Mouse (Mus musculus) adrenal gland, postnatal 4 days (tissue): ENCODE measurements around the gene Gp9. TPM values are rescaled to one million over a fixed set of nuclear protein-coding genes. Genes with fewer than 3 reads are reported as not detected.

Experiments used
- DNase-seq, 2 experiments: peaks; one replicate each; pipeline ENCODE4 v3.0.0; 2021 to 2022; ENCODE audit warnings: low spot score in 2 of 2, mixed read lengths in 2 of 2
- total RNA-seq, 2 experiments: library from RNA; stranded (reverse); gene quantifications; 2 replicates each; pipeline ENCODE4 v1.2.3; 2021

The Gp9 gene
- total RNA-seq, 2 experiments from 2014 or later: 1.0 to 1.1 TPM

DNA sequence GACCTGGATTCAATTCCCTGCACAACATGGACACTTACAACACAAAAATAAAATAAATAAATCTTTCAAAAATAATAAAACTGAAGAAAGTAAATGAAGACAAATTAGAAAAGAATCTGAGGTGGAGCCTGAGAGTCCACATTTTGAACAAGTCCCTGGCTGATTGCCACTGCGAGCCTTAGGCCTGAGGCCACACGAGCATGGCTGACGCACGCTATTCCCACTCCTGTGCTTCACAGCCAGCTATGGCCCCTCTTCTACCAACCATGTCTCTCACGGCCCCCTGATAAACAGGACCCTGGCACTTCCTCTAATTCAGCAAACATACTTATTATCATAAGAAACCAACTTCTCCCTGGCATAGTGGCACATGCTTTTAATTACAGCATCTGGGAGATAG lies 8.7 kb downstream of the Gp9 start:
- DNase-seq: no peak

DNA sequence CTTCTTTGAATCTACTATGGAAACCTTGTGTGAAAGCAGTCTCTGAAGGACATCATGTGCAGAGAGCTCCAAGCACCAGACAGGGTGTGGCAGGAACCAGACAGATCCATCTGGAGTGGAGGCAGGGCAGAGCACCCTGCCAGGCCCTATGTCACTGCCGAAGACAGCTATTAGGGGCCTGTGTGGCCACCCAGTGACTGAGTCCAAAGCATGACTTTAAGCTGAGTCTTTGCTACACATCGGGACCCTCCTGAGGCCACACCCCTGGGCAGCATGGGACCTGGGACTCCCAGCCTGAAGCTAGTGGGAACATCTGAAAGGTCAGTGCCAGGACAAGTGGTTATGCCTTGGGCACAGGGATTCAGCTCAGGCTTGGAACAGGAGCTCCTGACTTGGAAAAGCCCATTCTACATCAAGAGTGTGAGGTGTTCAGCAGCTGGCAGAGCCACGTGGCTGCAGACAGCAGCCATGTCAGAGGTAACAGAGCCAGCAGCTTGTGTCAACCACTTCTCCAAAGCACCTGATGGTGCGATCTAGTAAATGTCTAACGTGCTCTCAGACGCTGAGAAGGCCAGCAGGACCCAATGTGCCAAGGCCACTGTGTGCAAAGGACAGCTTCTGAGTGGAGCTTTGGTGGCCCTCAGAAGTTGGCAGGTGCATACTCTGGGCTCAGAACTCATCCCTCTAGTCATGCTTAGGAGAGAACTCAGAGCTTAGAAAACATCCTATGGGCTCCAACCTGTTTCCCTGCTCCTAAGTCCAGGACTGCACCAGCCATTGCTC lies 9.4 kb downstream of the Gp9 start:
- DNase-seq: no peak

DNA sequence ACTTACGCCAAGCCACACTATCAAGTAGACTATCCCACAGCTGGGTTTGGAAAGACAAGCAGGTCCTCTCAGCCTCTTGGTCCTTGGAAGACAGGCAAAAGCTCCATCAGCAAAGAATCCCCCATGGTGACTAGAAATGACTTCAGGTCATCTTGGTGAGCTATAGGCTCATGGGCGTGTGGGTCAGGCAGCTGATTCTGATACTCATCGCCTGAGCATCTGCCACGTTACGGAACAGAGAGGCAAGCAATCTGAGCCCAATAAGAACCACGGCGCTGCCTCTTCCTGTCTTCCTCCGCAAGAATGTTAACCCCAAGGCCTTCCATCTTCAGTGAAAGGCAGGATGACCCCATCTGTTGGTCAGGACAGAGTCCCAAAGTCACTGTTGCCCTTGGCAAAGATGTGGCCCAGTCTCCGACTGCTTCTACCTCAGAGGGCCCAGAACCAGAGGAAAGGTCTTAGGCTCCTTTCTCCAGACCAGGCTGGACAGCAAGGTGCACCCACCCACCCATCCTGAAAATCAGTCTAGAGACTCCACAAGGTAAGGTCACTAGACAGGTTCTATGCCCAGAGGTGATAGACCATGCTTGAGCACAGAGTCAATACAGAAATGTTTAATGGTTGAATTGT lies 10.5 kb downstream of the Gp9 start:
- DNase-seq: no peak

DNA sequence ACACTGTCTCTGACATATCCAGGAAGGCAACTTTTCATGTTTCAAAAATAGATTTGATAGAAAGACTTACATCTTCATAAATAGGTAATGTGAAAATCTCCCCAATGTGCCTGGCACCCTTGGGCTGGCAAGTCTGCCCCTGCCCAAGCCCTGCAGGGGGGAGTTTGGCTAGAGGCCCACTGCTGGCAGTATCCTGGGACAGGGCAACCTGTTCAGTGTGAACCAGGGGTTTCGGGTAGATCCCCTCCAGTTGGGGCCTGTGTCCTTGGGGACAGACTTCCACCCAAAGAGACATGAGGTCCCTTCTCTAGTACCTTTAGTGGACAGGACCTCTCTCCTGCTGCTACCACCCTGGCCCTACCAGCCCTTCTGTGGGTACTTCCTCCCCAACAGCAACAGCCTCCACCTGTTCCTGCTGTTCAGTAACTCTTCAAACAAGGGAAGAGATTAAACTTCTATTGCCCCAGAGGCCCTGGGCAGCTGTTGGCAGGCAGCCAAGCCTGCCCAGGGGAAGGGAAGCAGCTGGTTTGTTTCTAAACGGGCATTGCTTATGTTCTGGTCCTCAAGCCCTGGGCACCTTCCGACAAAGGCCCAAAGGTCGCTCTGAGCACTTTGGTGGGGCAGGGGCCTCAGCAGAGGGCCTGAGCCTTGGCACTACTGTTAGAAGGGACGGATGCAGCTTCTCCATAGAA lies 11.2 kb downstream of the Gp9 start:
- DNase-seq: peak in 1 of 2 experiments; percentile 40

DNA sequence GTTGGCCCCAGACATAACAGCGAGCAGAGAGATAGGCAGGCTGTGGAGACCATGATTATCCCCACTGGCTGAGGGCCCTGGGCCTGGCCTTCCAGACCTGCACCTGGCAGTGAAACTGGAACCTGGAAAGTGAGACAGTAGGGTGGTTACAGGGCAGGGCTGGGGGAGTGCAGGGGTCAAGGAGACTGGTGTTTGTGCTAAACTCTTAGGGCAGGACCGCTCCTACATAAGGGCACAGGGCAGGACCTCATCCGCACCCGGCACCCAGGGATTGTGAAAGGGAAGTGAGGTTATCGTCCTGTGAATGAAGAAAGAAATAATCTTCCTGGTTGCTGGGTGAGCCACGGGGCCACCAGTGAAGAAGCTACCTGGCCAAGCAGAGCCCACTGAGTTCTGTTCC lies 11.9 kb downstream of the Gp9 start:
- no peak for DNase-seq

DNA sequence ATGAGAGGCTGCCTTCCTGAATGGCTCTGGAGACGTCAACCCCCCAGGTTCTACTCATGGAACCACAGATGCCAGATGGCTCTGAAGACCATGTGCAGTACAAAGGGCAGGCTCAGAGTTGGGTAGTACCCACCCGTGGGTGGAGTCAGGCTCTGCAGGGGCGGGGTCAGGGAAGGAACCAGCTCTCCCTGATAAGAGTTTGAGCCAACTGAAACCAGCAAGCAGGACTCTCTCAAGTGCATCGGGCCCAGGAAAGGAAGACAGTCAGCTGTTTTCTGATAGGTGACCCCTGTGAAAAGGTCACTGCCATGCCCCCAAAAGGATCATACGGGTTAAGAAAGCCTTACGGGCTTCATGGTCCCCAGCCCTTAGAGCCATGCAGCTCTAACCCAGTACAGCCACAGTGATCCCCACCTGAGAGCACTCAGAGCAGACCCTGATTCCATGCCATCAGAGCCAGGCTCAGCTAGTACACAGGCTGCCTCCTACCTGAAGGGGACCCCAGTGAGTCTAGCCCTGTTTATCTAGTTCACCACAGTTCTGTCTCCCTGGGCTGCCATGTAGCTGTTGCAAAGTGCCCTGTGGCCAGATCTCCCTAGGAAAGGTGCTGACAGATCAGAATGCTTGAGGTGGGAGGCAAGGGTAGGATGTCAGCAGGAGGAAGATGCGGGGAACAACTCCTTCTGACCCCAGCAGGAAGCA lies 13.1 kb downstream of the Gp9 start:
- DNase-seq: no peak

DNA sequence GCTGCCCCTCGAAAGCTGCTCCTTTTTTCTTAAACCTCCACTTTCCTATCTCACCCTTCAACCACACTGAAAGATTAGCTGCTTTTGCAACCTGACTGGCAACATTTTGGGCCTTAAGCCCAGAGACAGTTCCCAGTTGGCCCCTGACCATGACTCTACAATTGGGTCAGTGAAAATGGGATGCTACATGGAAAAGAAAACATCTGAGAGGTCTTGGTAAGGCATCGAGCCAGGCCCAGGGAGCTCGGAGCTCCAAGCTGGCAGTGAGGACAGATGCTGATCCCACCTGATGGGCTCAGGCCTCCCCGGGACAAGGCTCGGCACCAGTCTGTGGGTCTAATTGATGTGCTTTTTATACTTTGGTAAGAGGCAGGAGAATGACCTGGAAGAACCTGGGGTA lies 14.0 kb downstream of the Gp9 start:
- no peak for DNase-seq

DNA sequence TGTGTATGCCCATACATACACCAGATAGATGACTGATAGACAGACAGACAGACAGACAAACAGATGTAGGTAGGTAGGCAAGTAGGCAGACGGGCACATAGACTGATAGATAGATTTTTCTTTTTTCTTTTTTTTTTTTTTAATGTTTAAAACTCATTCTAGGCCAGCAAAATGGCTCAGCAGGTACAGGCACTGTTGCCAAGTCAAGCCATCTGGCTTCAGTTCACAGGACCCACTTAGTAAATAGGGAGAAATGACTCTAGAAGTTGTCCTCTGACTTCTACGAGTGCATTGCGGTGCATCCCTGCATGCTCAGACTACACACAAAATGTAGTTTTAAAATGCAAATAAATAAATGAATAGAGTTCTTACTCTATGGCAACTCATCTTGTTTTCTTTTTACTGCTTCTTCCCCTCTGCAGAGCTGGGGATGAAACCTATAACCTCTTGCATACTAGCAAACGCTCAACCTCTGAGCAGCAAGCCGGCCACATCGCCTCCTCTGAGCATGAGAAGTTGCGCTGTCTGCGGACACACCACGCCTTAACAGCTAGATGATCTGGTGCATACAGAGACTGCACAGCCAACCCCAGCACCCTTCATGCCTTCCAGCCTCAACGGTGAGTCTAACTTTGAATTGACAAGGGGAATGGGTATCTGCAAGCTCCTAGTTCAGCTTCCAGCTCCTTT lies 16.1 kb downstream of the Gp9 start:
- no peak for DNase-seq

DNA sequence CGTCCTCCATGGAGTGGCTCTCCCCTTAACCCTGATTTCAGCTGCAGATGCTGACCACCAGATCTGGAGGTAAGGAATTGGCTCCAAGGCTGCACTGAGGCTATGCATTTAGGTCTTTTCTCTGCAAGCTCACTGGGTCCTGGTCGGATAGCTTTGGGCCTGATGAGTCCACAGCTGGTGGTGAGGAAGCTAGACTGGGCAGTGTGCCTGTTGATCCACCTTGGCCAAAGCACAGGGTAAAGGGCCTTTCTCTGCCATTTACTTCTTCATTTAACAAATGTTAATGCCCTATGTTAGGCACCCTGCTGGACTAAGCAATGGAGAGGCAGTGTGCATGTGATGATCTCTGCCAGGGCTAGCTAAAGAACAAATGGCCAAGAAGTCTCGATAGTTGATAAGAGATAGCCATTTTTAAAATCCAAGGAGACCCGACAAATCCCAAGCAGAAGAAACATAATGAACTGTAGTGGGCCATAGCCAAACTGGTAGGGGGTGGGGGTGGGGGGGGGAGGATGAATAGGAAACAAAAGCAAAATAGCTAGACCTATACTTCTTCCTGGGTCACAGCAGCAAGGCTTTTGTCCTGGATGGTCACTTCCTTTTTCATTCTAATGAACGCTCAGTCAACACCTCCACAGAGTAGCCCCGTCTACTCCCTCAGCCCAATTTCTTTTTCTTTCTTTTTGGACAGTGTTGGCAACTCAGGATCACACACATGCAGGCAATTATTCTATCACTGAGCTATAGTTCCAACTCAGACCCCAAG lies 17.7 kb downstream of the Gp9 start:
- DNase-seq: no peak

DNA sequence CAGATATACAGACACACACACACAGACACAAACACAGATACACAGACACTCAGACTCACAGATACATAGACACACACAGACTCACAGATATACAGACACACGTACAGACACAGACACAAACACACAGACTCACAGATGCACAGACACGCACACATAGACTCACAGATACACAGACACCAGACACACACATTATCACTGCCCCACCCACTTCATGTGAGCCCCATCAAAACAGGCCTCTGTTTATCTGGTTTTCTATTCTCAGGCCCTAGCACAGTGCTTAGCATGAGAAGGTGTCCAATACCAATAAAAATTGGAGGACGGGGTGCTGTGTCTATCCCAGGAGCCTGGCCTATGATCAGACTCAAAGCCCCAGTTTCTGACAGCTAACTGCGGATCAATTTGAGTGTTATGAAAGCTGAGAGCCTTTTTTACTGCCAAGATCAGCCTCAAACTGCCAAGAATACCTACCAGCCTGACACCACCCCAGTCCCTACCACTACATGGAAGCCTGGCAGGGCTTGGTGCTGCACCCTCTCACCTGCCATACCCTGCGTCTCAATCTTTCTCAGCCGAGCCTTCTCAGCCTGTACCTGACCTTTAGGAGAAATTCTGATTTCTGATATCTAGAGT lies 18.5 kb downstream of the Gp9 start:
- DNase-seq: no peak

DNA sequence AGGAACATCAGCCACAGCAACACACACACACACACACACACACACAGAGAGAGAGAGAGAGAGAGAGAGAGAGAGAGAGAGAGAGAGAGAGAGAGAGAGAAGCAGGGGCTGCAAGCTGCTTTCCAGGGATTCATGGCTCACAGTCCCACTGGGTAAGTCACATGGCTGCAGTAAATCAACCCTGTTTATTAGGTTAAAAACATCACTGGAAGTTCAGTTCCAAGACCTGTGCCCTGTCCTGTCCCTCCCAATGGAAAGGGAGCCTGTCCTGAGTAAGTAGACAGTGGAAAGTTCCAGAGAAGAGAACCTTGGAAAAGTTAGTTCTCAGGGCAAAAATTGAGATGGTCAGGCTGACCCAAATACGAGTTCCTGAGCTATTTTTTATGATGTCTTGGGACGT lies 19.4 kb downstream of the Gp9 start:
- no peak for DNase-seq

DNA sequence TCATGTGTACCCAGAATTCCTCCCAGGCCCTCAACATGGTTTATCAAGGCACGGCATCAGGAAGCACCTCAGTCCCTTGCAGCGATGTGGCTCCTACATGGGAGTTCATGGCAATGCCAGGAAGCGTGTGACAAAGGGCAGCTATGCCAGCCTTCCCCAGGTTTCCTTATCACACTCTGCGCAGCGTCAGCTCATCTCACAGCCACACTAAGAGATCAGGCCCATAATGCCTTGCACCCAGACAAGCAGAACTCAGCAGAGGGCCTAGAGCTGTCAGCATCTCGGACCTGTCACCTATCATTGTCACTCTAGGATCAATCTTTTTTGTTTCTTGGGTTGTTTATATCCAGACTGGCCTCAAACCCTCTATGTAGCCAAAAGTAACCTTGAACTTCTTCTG lies 21.7 kb downstream of the Gp9 start:
- no peak for DNase-seq

DNA sequence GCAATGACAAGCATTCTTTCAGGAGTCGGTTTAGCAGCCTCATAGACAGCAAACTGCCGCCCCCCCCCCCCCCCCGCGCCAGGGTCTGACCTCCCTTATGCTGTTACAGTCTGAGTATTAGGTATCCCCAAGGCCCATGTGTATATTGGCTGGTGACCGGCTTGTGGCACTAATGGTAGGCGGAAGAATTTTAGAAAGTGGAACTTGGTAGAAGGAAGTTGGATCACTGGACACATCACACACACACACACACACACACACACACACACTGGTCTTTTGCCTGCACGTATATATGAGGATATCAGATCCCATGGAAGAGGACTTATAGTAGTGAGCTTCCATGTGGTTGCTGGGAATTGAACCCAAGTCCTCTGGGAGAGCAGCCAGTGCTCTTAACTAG lies 24.6 kb downstream of the Gp9 start:
- DNase-seq: no peak

DNA sequence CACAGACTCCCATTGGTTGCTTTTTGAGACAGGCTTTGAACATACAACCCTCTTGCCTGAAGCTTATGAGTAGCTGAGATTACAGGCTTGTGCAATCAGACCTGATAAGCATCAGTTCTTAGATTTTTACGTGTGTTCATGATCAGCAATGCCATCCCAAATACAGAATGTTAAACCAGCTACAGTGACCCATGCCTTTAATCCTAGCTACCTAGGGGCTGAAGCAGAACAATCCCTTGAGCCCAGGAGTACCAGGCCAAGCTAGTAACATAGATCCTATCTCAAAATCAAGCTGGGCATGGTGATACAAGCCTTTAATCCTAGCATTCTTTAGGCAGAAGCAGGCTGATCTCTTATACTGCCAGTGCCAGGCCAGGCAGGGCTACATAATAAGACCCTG lies 26.2 kb downstream of the Gp9 start:
- no peak for DNase-seq

DNA sequence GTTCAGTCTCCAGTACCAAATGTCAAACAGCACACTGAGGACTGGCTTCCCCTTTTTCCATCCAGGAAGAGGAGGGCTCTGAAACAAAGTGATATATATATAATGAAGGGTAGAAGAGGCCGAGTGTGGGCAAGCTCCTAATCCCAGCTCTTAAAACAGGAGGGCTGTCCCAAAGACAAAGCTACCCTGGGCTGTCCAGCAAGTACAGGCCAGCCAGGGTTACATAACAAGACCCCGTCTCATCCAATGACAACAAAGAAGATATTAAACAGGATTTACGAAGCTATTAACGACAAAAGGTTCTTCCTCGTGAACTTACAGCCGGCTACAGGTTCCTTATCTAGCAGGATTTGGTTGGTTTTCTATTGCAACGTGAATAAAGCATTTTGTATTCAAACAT lies 27.0 kb downstream of the Gp9 start:
- no peak for DNase-seq

DNA sequence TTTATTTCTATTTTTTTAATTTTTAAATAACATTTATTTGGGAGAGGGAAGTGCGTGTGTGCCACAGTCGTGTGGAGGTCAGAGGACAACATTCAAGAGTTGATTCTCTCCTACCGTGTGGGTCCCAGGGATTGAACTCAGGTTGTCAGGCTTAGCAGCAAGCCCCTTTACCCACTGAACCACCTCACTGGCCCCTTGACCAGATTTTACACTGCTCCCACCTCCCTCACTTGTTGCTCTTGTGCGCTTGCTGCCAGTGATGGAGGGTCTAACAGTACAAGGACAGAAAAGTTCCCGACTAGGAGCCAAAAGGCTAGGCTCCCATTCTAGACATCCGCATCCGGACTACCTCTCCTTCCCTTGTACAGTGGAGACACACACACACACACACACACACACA lies 27.6 kb downstream of the Gp9 start:
- DNase-seq: no peak

DNA sequence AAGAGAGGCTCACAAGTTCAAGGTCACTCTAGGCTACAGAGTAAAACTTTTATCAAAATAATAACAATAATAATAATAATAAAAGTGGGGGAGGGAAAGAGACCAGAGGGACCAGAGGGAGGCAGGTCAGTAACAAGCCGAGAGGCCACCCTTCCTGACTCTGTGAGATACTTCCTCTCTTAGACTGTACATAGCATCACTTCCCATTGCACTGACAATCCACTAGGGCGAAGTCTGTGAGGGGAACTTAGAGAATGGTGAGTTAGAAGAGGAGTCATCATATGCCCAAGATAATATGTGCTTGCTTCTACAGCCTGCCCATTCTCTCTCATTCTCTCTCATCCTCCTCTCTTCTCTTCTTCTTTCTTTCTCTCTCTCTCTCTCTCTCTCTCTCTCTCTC lies 28.2 kb downstream of the Gp9 start:
- no peak for DNase-seq

DNA sequence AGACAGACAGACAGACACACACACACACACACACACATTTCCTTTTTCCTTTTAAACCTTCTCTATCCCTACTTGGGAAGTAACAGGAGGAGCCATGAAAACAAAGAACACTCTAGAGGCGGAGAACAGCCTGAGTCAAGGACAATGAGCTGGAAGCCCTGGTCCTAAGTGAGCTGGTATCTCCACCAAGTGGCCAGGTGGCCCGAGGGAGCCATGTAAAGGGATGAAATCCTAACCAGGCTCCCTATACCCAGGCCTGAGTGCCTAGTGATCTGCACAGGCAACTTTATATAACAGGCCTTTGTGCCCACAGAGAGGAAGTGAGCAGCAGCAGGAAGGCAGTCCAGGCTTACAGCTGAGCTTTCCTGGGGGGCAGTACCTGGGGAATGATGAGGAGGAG lies 29.0 kb downstream of the Gp9 start:
- no peak for DNase-seq

DNA sequence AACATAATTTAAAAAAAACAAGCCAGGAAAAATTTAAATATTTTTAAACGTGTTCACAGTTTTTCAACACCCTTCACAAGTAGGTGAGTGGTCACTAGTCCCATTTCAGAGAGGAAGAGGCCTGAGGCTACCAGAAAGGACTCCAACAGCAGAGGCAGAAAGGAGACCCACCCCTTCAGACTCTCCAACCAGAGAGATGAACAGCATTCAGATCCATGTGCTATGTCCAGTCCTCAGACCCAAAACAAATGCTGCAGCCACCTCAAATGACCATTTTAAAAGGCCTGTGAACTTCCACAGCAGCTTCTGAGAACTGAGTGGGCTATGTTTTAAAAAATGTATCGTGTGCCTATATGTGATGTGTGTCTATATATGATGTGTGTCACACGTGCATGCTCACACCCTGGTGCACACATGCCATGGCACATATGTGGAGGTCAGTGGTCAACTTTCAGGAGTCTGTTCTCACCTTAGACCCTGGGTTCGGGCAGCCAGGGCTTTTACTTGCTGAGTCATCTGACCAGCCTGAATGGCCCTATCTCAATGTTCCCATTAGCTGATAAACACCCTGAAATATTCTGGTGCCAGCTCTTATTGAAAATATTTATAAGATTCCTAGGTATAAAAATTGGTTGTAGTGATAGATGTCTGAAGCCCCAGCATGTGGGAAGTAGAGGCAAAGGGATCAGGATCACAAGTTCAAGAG lies 30.0 kb downstream of the Gp9 start:
- no peak for DNase-seq
